Mouse (Mus musculus) embryonic facial prominence, embryonic 15.5 days (tissue): Measurements from ENCODE around the gene Cd63. TPM values are rescaled to one million over a fixed set of nuclear protein-coding genes. Genes with fewer than 3 reads are reported as not detected.

Source experiments
- ATAC-seq: fragments of 200-750 bp; cut with Nextera tagmentation; 2 replicates; pipeline ENCODE4 v1.8.0; 2017; ENCODE audit warnings: low read depth, moderate TSS enrichment; ENCODE audit not compliant: insufficient number of reproducible peaks, low FRiP score, low TSS enrichment
- H3K27ac ChIP-seq: fragments of 300-500 bp; sonication (generic); replicated peaks from 2 replicates; pipeline ENCODE4 v1.5.1; 2015; ENCODE audit warnings: mild to moderate bottlenecking, inconsistent platforms
- H3K27me3 ChIP-seq: fragments of 300-500 bp; sonication (generic); 2 replicates; pipeline ENCODE4 v1.6.1; 2015; ENCODE audit warnings: inconsistent platforms
- H3K36me3 ChIP-seq: fragments of 300-500 bp; sonication (generic); 2 replicates; pipeline ENCODE4 v1.6.1; 2015; ENCODE audit warnings: mild to moderate bottlenecking, inconsistent platforms
- H3K4me1 ChIP-seq: fragments of 300-500 bp; sonication (generic); 2 replicates; pipeline ENCODE4 v1.6.1; 2015; ENCODE audit warnings: inconsistent platforms
- H3K4me2 ChIP-seq: fragments of 300-500 bp; sonication (generic); replicated peaks from 2 replicates; pipeline ENCODE4 v1.6.1; 2015; ENCODE audit warnings: mild to moderate bottlenecking, inconsistent platforms
- H3K4me3 ChIP-seq: fragments of 300-500 bp; sonication (generic); replicated peaks from 2 replicates; pipeline ENCODE4 v1.5.1; 2015; ENCODE audit warnings: mild to moderate bottlenecking, inconsistent platforms
- H3K9ac ChIP-seq: fragments of 300-500 bp; sonication (generic); 2 replicates; pipeline ENCODE4 v1.6.1; 2015; ENCODE audit warnings: inconsistent platforms
- H3K9me3 ChIP-seq: fragments of 300-500 bp; sonication (generic); replicated peaks from 2 replicates; pipeline ENCODE4 v1.6.1; 2016; ENCODE audit warnings: inconsistent platforms
- WGBS: fragments of 180-500 bp; shearing (Covaris S2); methylation state at CpG from one replicate; pipeline ENCODE4 v1.1.7; 2015; 5-methylcytosine and 5-hydroxymethylcytosine counted together
- polyA plus RNA-seq: library from polyadenylated mRNA; unstranded; fragments of >200 nt; fragmentation: Nextera tagmentation; extraction: Ambion mirVana; gene quantifications from 2 replicates; pipeline ENCODE4 v1.2.1, GENCODE M21; 2015

The Cd63 gene
- polyA plus RNA-seq, 1 experiment from 2014 or later, result 1,010 TPM

DNA sequence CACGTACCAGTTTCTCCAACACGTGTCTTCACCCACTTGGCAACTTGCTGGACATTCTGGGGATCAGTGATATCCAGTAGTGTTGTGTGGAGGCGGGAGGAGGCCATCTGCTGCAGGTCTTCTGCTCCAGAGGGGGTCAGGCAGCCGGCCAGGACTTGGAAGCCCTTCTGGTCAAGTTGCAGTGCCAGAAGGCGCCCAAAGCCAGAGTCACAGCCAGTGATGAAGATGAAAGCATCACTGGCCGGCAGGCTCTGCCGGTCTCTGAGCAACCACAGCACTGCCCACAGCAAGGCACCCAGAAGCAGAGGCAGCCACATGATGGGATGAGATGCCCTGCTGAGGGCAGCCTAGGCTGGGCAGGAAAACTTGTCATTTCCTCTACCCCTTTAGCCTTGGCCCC, 17.5 kb downstream of the Cd63 start:
- H3K27me3 ChIP-seq, result no peaks in the 10 kb centered on the region
- no peaks in the 10 kb centered on the region for H3K9me3 ChIP-seq
- peaks cover 49% of the 10 kb centered on the region for H3K36me3 ChIP-seq
- no peak for ATAC-seq
- H3K9ac ChIP-seq, result no peak overlapping the region
- no peak overlapping the region for H3K4me3 ChIP-seq
- H3K27ac ChIP-seq, result peak overlapping the region; percentile 72; the same call in 1 of the 2 replicates
- no peak overlapping the region for H3K4me2 ChIP-seq
- peaks cover 51% of the 10 kb centered on the region for H3K4me1 ChIP-seq
- WGBS, result 76% methylated on average over 7 of the region's 7 CpGs

GRCm38 (mm10) chr10:128919203-128919631, 18.4 kb downstream of the Cd63 start:
- Histone ChIP-seq H3K27ac (peak overlapping the region; percentile 72; the same call in 1 of the 2 replicates), H3K27me3 (no peaks in the 10 kb centered on the region), H3K4me2 (no peak overlapping the region), H3K9ac (no peak overlapping the region), H3K9me3 (no peaks in the 10 kb centered on the region), H3K4me1 (peaks cover 49% of the 10 kb centered on the region), H3K4me3 (no peak overlapping the region), H3K36me3 (peaks cover 40% of the 10 kb centered on the region)
- no peak for ATAC-seq
- 23% methylated on average over 6 of the region's 6 CpGs for WGBS

DNA sequence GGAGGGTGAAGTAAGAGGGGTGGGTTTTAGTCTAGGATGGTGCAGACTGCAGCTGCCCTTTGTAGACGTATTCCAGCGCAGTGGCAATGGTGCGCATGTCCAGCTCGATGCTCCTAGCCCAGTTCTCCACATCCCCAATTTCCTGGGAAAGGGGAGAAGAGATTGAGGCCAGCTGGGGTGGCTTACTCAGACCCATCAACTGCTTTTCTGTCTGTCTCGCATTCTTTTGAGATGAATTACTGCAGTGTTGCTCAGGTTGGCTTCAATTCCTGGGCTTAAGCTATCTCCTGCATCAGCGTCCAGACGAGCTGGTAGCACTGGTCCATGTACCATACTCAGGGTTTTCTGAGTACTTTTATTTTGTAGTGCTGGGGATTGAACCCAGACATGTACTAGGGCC, 19.2 kb downstream of the Cd63 start:
- H3K4me1 ChIP-seq, result peaks cover 51% of the 10 kb centered on the region
- no peaks in the 10 kb centered on the region for H3K9me3 ChIP-seq
- peak overlapping the region; percentile 72 for H3K27ac ChIP-seq
- H3K27me3 ChIP-seq, result no peaks in the 10 kb centered on the region
- 75% methylated on average over 7 of the region's 7 CpGs for WGBS
- H3K4me2 ChIP-seq, result no peak overlapping the region
- no peak for ATAC-seq
- H3K36me3 ChIP-seq, result peaks cover 32% of the 10 kb centered on the region
- no peak overlapping the region for H3K9ac ChIP-seq
- H3K4me3 ChIP-seq, result no peak overlapping the region

DNA sequence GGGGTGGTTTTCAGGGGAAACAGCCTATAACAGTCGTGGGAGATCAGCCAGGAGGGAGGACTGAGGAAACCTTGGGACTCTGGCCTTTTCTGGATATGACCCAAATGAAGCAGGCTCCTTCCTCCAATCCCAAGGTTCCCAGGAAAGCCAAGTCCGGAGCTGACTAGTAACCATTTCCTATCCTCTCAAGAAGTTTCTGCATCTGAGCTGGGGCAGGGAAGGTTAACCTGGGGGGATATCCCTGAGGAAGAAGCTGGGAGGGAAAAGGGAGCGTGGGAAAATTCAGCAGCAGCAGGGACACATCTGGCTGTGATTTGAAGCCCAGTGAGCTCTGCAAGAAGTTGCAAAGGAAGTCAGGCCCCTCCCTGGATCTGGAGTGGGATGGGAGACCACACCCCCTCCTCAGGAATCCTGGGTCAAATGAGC, 20.0 kb downstream of the Cd63 start:
- WGBS, result 27% methylated on average over 3 of the region's 3 CpGs
- Histone ChIP-seq H3K27me3 (no peaks in the 10 kb centered on the region), H3K4me3 (no peak overlapping the region), H3K9me3 (no peaks in the 10 kb centered on the region), H3K4me2 (peak overlapping the region; percentile 13; the same call in 1 of the 2 replicates), H3K27ac (peak overlapping the region; percentile 72), H3K36me3 (peaks cover 24% of the 10 kb centered on the region), H3K4me1 (peaks cover 51% of the 10 kb centered on the region), H3K9ac (no peak overlapping the region)
- ATAC-seq, result no peak

DNA sequence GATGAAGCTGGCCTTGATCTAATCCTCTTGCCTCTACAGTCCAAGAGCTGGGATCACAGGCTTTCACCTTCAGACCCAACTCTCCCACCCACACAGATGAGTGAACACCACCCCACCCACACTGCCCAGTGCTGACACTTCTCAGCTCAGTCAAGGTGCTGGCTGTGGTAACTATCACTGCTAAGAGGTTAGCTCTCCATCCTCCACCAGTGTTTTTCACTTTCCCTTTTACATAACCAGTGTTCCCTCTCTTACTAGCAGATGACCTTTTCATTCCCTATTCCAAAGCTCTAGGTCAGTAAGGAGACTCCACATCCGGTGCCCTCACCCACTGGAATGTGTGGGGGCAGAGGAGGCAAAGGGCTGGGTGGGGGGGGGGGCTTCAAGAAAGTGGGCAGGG, 20.5 kb downstream of the Cd63 start:
- Histone ChIP-seq H3K36me3 (peaks cover 22% of the 10 kb centered on the region), H3K9ac (no peak overlapping the region), H3K27me3 (no peaks in the 10 kb centered on the region), H3K4me1 (peaks cover 51% of the 10 kb centered on the region), H3K9me3 (no peaks in the 10 kb centered on the region), H3K4me3 (no peak overlapping the region), H3K4me2 (peak overlapping the region; percentile 13; the same call in 1 of the 2 replicates), H3K27ac (peak overlapping the region; percentile 97)
- WGBS, result 62% methylated on average over 1 of the region's 1 CpGs
- ATAC-seq, result no peak

- Histone ChIP-seq H3K4me3 (peak overlapping the region; percentile 89), H3K27ac (peak overlapping the region; percentile 97), H3K4me2 (peak overlapping the region; percentile 77), H3K27me3 (no peaks in the 10 kb centered on the region), H3K36me3 (peaks cover 14% of the 10 kb centered on the region), H3K9ac (no peak overlapping the region), H3K4me1 (peaks cover 51% of the 10 kb centered on the region), H3K9me3 (no peaks in the 10 kb centered on the region)
- WGBS, result 67% methylated on average over 16 of the region's 16 CpGs
- no peak for ATAC-seq
Observed at GRCm38 (mm10) chr10:128921883-128922821, 21.4 kb downstream of the Cd63 start.

DNA sequence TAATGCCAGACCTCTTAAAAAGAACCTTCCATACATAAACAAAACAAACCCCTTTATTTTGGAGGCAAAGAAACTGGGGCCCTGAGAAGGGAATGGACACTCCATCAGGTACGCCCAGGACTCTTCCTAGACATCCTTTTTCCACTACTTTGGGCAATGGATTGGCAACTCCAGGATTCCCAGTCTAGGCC, 21.9 kb downstream of the Cd63 start, which contains the start of gene Rdh5:
Rdh5 (minus strand) TSS at position 67 of the 191 bp plus-strand sequence.
- peak within 1 kb of the TSS; percentile 89 for H3K4me3 ChIP-seq
- H3K36me3 ChIP-seq, result peaks cover 8% of the 10 kb centered on the region
- H3K4me2 ChIP-seq, result peak within 1 kb of the TSS; percentile 77
- H3K9me3 ChIP-seq, result no peaks in the 10 kb centered on the region
- 10% methylated on average over 1 of the region's 1 CpGs for WGBS
- no peaks in the 10 kb centered on the region for H3K27me3 ChIP-seq
- H3K4me1 ChIP-seq, result peaks cover 49% of the 10 kb centered on the region
- no peak for ATAC-seq
- H3K27ac ChIP-seq, result peak within 1 kb of the TSS; percentile 97
- peak within 1 kb of the TSS; percentile 72 for H3K9ac ChIP-seq

GRCm38 (mm10) chr10:128923013-128923691, 22.4 kb downstream of the Cd63 start:
- peaks cover 48% of the 10 kb centered on the region for H3K4me1 ChIP-seq
- no peaks in the 10 kb centered on the region for H3K9me3 ChIP-seq
- under 1% methylated on average over 42 of the region's 42 CpGs for WGBS
- no peaks in the 10 kb centered on the region for H3K27me3 ChIP-seq
- H3K9ac ChIP-seq, result peak overlapping the region; percentile 72
- peak overlapping the region; percentile 77 for H3K4me2 ChIP-seq
- ATAC-seq, result peak; percentile 93
- peak overlapping the region; percentile 97 for H3K27ac ChIP-seq
- H3K4me3 ChIP-seq, result peak overlapping the region; percentile 89
- H3K36me3 ChIP-seq, result peaks cover 4% of the 10 kb centered on the region

- Histone ChIP-seq H3K4me3 (peak within 1 kb of the TSS; percentile 89), H3K27ac (peak within 1 kb of the TSS; percentile 97), H3K4me2 (peak within 1 kb of the TSS; percentile 77), H3K9ac (peak within 1 kb of the TSS; percentile 72), H3K4me1 (peaks cover 47% of the 10 kb centered on the region), H3K27me3 (0 out of 2 replicates have a peak, but pooled peaks cover 7% of the 10 kb centered on the region), H3K36me3 (no peaks in the 10 kb centered on the region), H3K9me3 (no peaks in the 10 kb centered on the region)
- 62% methylated on average over 9 of the region's 9 CpGs for WGBS
- no peak for ATAC-seq
Observed at GRCm38 (mm10) chr10:128923935-128924334, 23.1 kb downstream of the Cd63 start, which contains the start of gene Bloc1s1. Bloc1s1 (minus strand) TSS chr10:128924035.

GRCm38 (mm10) chr10:128928356-128928755, 27.6 kb downstream of the Cd63 start:
- Histone ChIP-seq H3K36me3 (no peaks in the 10 kb centered on the region), H3K4me1 (peaks cover 10% of the 10 kb centered on the region), H3K9me3 (no peaks in the 10 kb centered on the region), H3K9ac (no peak overlapping the region), H3K27ac (no peak overlapping the region), H3K27me3 (peaks cover 30% of the 10 kb centered on the region), H3K4me3 (no peak overlapping the region), H3K4me2 (no peak overlapping the region)
- no peak for ATAC-seq
- 28% methylated on average over 4 of the region's 4 CpGs for WGBS

GRCm38 (mm10) chr10:128929638-128930378, 29.0 kb downstream of the Cd63 start:
- Histone ChIP-seq H3K9me3 (no peaks in the 10 kb centered on the region), H3K27me3 (peaks cover 42% of the 10 kb centered on the region), H3K4me3 (no peak overlapping the region), H3K27ac (no peak overlapping the region), H3K9ac (no peak overlapping the region), H3K4me2 (no peak overlapping the region), H3K4me1 (peaks cover 14% of the 10 kb centered on the region), H3K36me3 (no peaks in the 10 kb centered on the region)
- 69% methylated on average over 7 of the region's 7 CpGs for WGBS
- ATAC-seq, result no peak
